Mouse (Mus musculus): ENCODE results near the gene Gm40193. TPM values are rescaled to one million over a fixed set of nuclear protein-coding genes. Genes with fewer than 3 reads are reported as not detected.
A peak's percentile ranks its signal among the peaks of the same experiment; 100 is the strongest.

Gm40193 gene
- polyA plus RNA-seq, 1 experiment from 2014 or later, result not detected

- peak overlapping the region; percentile 92 for H3K4me3 ChIP-seq (replicated peaks)
- peak overlapping the region; percentile 94 for H3K9ac ChIP-seq (replicated peaks)
- no peaks in the 10 kb centered on the region for H3K27me3 ChIP-seq
- no peaks in the 10 kb centered on the region for H3K36me3 ChIP-seq
- no peaks in the 10 kb centered on the region for H3K9me3 ChIP-seq
- no peak overlapping the region for H3K27ac ChIP-seq
- peak overlapping the region; percentile 95 for H3K4me2 ChIP-seq (replicated peaks)
- peaks cover 50% of the 10 kb centered on the region for H3K4me1 ChIP-seq (replicated peaks)
- no peak for ATAC-seq
- 38% methylated on average over 4 of the region's 4 CpGs for WGBS
Observed at GRCm38 (mm10) chr11:70564276-70564873, 31.6 kb upstream of the Gm40193 start.

- no peaks in the 10 kb centered on the region for H3K27me3 ChIP-seq
- H3K9ac ChIP-seq (replicated peaks), result peak overlapping the region; percentile 94
- WGBS, result 3% methylated on average over 25 of the region's 25 CpGs
- no peaks in the 10 kb centered on the region for H3K36me3 ChIP-seq
- H3K4me1 ChIP-seq (replicated peaks), result peaks cover 50% of the 10 kb centered on the region
- H3K9me3 ChIP-seq, result no peaks in the 10 kb centered on the region
- peak overlapping the region; percentile 86 for H3K27ac ChIP-seq
- H3K4me3 ChIP-seq (replicated peaks), result peak overlapping the region; percentile 92
- peak overlapping the region; percentile 95 for H3K4me2 ChIP-seq (replicated peaks)
- peak; percentile 5 for ATAC-seq
Observed at GRCm38 (mm10) chr11:70563470-70564275, 30.9 kb upstream of the Gm40193 start.

DNA sequence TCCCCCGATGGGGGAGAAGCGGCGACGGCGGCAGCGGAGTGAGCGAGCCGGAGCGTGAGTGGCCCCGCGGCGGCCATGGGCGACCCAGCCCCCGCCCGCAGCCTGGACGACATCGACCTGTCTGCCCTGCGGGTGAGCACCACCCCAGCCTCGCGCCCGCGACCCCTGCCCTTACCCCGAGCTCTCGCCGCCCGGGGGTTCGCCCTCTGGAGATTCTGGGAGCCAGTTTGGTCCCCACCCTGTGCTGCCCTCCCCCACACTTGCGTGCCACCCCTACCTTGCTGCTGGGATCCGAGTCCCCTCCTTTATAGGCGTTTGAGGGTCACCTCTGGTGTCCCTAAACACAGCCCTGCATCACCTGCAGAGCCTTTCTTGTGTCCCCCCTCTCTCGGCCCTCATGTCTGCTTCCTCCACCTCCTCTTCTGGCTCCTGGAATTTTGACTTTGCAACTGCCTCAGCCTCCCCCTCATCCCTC lies 30.3 kb upstream of the Gm40193 start:
- no peaks in the 10 kb centered on the region for H3K36me3 ChIP-seq
- peak overlapping the region; percentile 92 for H3K4me3 ChIP-seq (replicated peaks)
- ATAC-seq, result peak; percentile 55; the same call in 1 of the 2 replicates
- H3K4me1 ChIP-seq (replicated peaks), result peaks cover 50% of the 10 kb centered on the region
- H3K9ac ChIP-seq (replicated peaks), result peak overlapping the region; percentile 94
- no peaks in the 10 kb centered on the region for H3K9me3 ChIP-seq
- no peaks in the 10 kb centered on the region for H3K27me3 ChIP-seq
- peak overlapping the region; percentile 86 for H3K27ac ChIP-seq
- H3K4me2 ChIP-seq (replicated peaks), result peak overlapping the region; percentile 95
- WGBS, result 0% methylated on average over 25 of the region's 31 CpGs

DNA sequence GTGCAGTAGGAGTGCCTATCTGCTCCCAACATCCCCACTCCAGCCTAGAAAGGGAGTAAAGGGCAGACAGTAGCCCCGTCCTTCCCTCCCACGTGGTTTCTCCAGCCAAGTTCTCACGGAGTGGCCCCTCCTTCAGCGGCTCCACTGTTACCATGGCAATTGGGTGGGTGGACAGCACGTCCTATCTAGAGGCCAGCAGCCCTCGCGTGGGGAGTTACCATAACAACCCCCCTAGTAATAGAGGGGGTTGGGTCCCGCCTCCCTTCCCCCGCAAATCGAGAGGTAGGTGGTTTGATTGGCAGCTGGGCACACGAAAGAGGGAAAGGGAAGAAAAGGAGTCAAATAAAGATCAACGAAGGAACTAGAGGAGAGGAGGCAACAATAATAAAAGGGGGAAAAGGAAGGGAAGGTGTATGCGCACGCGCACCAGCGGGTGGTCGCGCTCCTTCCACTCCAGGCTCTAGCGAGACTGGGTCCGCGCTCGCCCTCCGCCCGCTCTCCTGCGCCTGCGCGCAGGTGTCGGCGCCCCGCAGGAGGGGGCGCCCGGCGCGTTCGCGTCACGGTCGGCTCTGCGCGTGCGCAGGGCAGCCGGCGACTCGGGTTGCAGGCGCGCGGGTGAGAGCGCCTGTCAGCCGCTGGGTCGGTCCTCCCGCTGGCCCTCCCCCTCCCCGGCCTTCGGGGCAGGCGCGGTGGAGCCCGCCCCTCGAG lies 29.7 kb upstream of the Gm40193 start, which contains the start of gene Mink1:
Gene Mink1 (plus strand): TSS at position 595 of the 708 bp plus-strand sequence.
- Histone ChIP-seq H3K27ac (peak within 1 kb of the TSS; percentile 86), H3K27me3 (no peaks in the 10 kb centered on the region), H3K4me3 (replicated peaks) (peak within 1 kb of the TSS; percentile 92), H3K9me3 (no peaks in the 10 kb centered on the region), H3K36me3 (no peaks in the 10 kb centered on the region), H3K4me2 (replicated peaks) (peak within 1 kb of the TSS; percentile 95), H3K4me1 (replicated peaks) (peaks cover 50% of the 10 kb centered on the region), H3K9ac (replicated peaks) (peak within 1 kb of the TSS; percentile 94)
- peak; percentile 94 for ATAC-seq
- WGBS, result 0% methylated on average over 23 of the region's 57 CpGs

DNA sequence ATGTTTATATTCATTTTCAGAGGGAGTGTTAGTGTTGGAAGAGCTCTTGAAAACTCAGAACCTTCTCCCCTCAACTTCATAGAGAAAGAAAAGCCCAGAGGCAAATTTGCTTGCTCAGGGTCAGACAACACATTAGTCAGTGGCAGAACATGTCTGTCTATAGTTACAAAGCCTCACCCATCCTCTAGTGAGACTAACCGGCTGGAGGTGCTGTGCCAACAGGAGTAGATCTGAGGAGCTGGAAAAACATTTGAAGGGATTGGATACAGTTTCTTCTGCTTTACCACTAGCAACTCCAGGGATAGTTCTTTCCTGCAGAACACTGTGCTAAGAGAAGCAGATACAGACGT lies 29.2 kb upstream of the Gm40193 start:
- Histone ChIP-seq H3K36me3 (no peaks in the 10 kb centered on the region), H3K27me3 (no peaks in the 10 kb centered on the region), H3K27ac (peak overlapping the region; percentile 86), H3K4me1 (replicated peaks) (peaks cover 45% of the 10 kb centered on the region), H3K4me3 (replicated peaks) (peak overlapping the region; percentile 92), H3K9me3 (no peaks in the 10 kb centered on the region), H3K9ac (replicated peaks) (peak overlapping the region; percentile 94), H3K4me2 (replicated peaks) (peak overlapping the region; percentile 95)
- 3% methylated on average over 2 of the region's 2 CpGs for WGBS
- no peak for ATAC-seq

GRCm38 (mm10) chr11:70557545-70557944 lies 24.8 kb upstream of the Gm40193 start:
- Histone ChIP-seq H3K9me3 (no peaks in the 10 kb centered on the region), H3K27me3 (no peaks in the 10 kb centered on the region), H3K27ac (no peak overlapping the region), H3K36me3 (no peaks in the 10 kb centered on the region), H3K9ac (replicated peaks) (no peak overlapping the region), H3K4me3 (replicated peaks) (no peak overlapping the region), H3K4me1 (replicated peaks) (peaks cover 8% of the 10 kb centered on the region), H3K4me2 (replicated peaks) (no peak overlapping the region)
- no peak for ATAC-seq
- WGBS, result 89% methylated on average over 9 of the region's 9 CpGs

GRCm38 (mm10) chr11:70553940-70554339 lies 21.2 kb upstream of the Gm40193 start:
- WGBS, result 36% methylated on average over 7 of the region's 7 CpGs
- no peak overlapping the region for H3K4me3 ChIP-seq (replicated peaks)
- no peaks in the 10 kb centered on the region for H3K36me3 ChIP-seq
- H3K4me1 ChIP-seq (replicated peaks), result no peaks in the 10 kb centered on the region
- H3K27me3 ChIP-seq, result no peaks in the 10 kb centered on the region
- H3K9me3 ChIP-seq, result no peaks in the 10 kb centered on the region
- H3K9ac ChIP-seq (replicated peaks), result no peak overlapping the region
- ATAC-seq, result no peak
- no peak overlapping the region for H3K4me2 ChIP-seq (replicated peaks)
- H3K27ac ChIP-seq, result no peak overlapping the region

DNA sequence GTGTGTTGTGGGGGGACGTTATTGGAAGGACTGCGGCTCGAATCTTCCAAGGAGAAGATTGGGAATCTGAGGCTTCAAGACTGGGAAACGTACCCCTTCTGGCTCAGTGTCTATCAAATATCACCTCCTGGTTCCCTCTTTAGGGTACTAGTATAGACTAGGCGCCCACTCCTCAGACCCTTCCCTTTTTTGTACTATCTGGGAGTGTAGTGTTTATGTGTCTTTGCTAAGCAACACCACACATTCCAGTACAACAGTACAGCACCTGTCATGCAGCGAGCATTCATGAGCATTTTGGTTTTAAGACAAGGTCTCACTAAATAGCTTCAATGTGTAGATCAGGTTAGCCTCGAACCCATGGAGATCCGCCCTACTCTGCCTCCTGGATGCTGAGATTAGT lies 18.8 kb upstream of the Gm40193 start:
- Histone ChIP-seq H3K27ac (no peak overlapping the region), H3K4me3 (replicated peaks) (no peak overlapping the region), H3K9me3 (no peaks in the 10 kb centered on the region), H3K4me2 (replicated peaks) (no peak overlapping the region), H3K4me1 (replicated peaks) (no peaks in the 10 kb centered on the region), H3K27me3 (no peaks in the 10 kb centered on the region), H3K36me3 (no peaks in the 10 kb centered on the region), H3K9ac (replicated peaks) (no peak overlapping the region)
- WGBS, result 93% methylated on average over 8 of the region's 8 CpGs
- no peak for ATAC-seq

DNA sequence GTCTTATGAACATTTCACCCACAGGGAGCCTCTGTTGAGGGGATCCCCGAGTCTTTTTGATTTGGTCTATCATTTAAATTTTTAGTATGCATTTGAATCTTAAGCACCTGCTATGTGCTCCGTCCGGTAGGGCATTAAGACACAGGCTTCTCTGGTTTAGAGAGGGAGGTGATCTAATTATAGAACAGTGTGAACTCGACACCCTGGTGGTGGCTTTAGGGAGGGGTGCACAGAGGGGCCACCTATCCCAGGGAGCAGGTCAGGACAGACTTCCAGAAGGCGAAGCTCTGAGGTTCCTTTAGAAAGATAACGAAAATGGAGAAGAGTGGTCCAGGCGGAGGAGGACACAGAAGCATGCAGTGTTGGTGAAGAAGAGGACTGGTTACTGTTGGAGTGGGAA lies 11.8 kb upstream of the Gm40193 start:
- no peak overlapping the region for H3K9ac ChIP-seq (replicated peaks)
- WGBS, result 71% methylated on average over 7 of the region's 7 CpGs
- H3K27me3 ChIP-seq, result peaks cover 22% of the 10 kb centered on the region
- ATAC-seq, result no peak
- no peak overlapping the region for H3K4me3 ChIP-seq (replicated peaks)
- H3K9me3 ChIP-seq, result no peaks in the 10 kb centered on the region
- no peaks in the 10 kb centered on the region for H3K36me3 ChIP-seq
- H3K27ac ChIP-seq, result no peak overlapping the region
- peaks cover 10% of the 10 kb centered on the region for H3K4me1 ChIP-seq (replicated peaks)
- H3K4me2 ChIP-seq (replicated peaks), result no peak overlapping the region

GRCm38 (mm10) chr11:70541415-70541814 lies 8.7 kb upstream of the Gm40193 start:
- H3K4me2 ChIP-seq (replicated peaks), result no peak overlapping the region
- no peak overlapping the region for H3K4me3 ChIP-seq (replicated peaks)
- peaks cover 37% of the 10 kb centered on the region for H3K27me3 ChIP-seq
- no peak overlapping the region for H3K9ac ChIP-seq (replicated peaks)
- no peak overlapping the region for H3K27ac ChIP-seq
- H3K4me1 ChIP-seq (replicated peaks), result peaks cover 10% of the 10 kb centered on the region
- WGBS, result 77% methylated on average over 5 of the region's 5 CpGs
- H3K36me3 ChIP-seq, result no peaks in the 10 kb centered on the region
- no peak for ATAC-seq
- no peaks in the 10 kb centered on the region for H3K9me3 ChIP-seq

DNA sequence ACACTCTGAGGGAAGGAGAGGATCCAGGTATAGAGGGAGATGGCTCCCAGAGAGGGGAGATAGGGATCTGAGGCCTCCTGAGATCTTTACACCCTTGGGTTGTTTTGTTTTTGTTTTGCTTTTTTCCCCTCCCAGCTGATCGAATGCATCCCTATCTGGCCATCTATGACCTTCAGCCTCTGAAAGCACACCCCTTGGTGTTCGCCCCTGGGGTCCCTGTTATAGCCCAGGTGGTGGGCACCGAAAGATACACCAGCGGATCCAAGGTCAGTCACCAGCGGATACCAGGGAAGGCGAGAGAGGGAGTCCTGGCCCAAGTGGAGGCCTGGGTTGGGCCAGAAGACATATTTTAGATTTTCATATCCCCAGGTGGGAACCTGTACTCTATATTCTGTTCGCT lies 8.2 kb upstream of the Gm40193 start:
- H3K9ac ChIP-seq (replicated peaks), result no peak overlapping the region; the same call in 1 of the 2 replicates
- H3K36me3 ChIP-seq, result no peaks in the 10 kb centered on the region
- WGBS, result 90% methylated on average over 7 of the region's 7 CpGs
- H3K27me3 ChIP-seq, result peaks cover 37% of the 10 kb centered on the region
- no peaks in the 10 kb centered on the region for H3K9me3 ChIP-seq
- H3K27ac ChIP-seq, result no peak overlapping the region
- peaks cover 10% of the 10 kb centered on the region for H3K4me1 ChIP-seq (replicated peaks)
- ATAC-seq, result no peak
- peak overlapping the region; percentile 77 for H3K4me2 ChIP-seq (replicated peaks)
- peak overlapping the region; percentile 54; the same call in 1 of the 2 replicates for H3K4me3 ChIP-seq (replicated peaks)
